Mouse (Mus musculus) brain, embryonic 14.5 days (tissue): ENCODE measurements around the gene Pitpnm3.

Experiments used
- CTCF ChIP-seq: fragments of 200-500 bp; IDR thresholded peaks from 2 replicates; pipeline ENCODE4 v1.5.1; 2012; ENCODE audit warnings: inconsistent platforms, mild to moderate bottlenecking, moderate library complexity, borderline replicate concordance; ENCODE audit not compliant: insufficient read depth, insufficient read length; ENCODE audit errors: extremely low read depth
- POLR2A ChIP-seq: fragments of 200-500 bp; IDR thresholded peaks from 2 replicates; pipeline ENCODE4 v1.6.1; 2012; ENCODE audit warnings: mild to moderate bottlenecking, inconsistent platforms, borderline replicate concordance; ENCODE audit not compliant: poor library complexity, insufficient read depth, insufficient read length, severe bottlenecking; ENCODE audit errors: extremely low read depth

GRCm38 (mm10) chr11:72032589-72032988 is 103.0 kb downstream of the Pitpnm3 start:
- TF ChIP-seq POLR2A = no peak
- no peak for TF ChIP-seq CTCF
